8 mouse cellular contexts compared by ENCODE assay signal in genomic region chr1:105356291-105357011, GRCm38 (mm10). TPM values are rescaled to one million over a fixed set of nuclear protein-coding genes. Genes with fewer than 3 reads are reported as not detected.
A peak's percentile ranks its signal among the peaks of the same experiment; 100 is the strongest.
DNase-seq lines count a peak whose midpoint lies in the region; ATAC-seq lines count a peak whose summit lies in the region.

TSS of gene Rnf152 (minus strand) at chr1:105356710.

- H3K27ac ChIP-seq in hindbrain, embryonic 11.5 days (ENCODE audit: low read depth, low read length): 0 out of 2 replicates have a peak within 1 kb of the TSS, but pooled peaks have one; percentile 58

- H3K9ac ChIP-seq in hindbrain, embryonic 11.5 days (ENCODE audit: low read depth, low read length): peak within 1 kb of the TSS; percentile 67

- H3K27me3 ChIP-seq in hindbrain, embryonic 11.5 days (ENCODE audit: control insufficient read depth, insufficient read depth, low read length): peaks cover 2% of the 10 kb centered on the region; the same call in 1 of the 2 replicates

- H3K9me3 ChIP-seq in hindbrain, embryonic 11.5 days (ENCODE audit: control insufficient read depth, low read length): no peaks in the 10 kb centered on the region

- DNase-seq in cerebellum, adult 9-11 months: peak; percentile 90
- DNase-seq in frontal cortex, postnatal 14 days (ENCODE audit: low spot score in 2 of 2): peak; percentile 7 to 15
- peak; percentile 74 for DNase-seq in hindbrain, embryonic 11.5 days (ENCODE audit: low spot score)
- peak; percentile 13 to 16 for DNase-seq in layer of hippocampus, postnatal 36 days
- DNase-seq in lung, postnatal 25 days (ENCODE audit: low spot score): peak; percentile 23
- peak; percentile 69 for DNase-seq in retina, embryonic 14.5 days (ENCODE audit: low spot score)
- DNase-seq in yolk sac, embryonic 10.5 days (ENCODE audit: low spot score): peak; percentile 51

- ATAC-seq in activated CD4-positive, CD25-positive, alpha-beta regulatory T cell, adult 4 months: peak; percentile 47
- peak; percentile 80 for ATAC-seq in hindbrain, embryonic 11.5 days (ENCODE audit: low FRiP score)

- H3K36me3 ChIP-seq in hindbrain, embryonic 11.5 days (ENCODE audit: control insufficient read depth, insufficient read depth, low read length): no peaks in the 10 kb centered on the region

- no peaks in the 10 kb centered on the region for H3K4me1 ChIP-seq in hindbrain, embryonic 11.5 days (replicated peaks; ENCODE audit: control insufficient read depth, insufficient read depth, low read length)

- peak within 1 kb of the TSS; percentile 69 for H3K4me3 ChIP-seq in hindbrain, embryonic 11.5 days (ENCODE audit: low read depth, low read length)

- peak within 1 kb of the TSS; percentile 58 for H3K4me2 ChIP-seq in hindbrain, embryonic 11.5 days (replicated peaks; ENCODE audit: low read depth, low read length)

- under 1% methylated on average over 52 of the region's 58 CpGs for WGBS in hindbrain, embryonic 11.5 days

RNA-seq across cellular contexts. Expression of gene Rnf152, which starts in this region (rescaled TPM):
- under 1 TPM in 1 of 2 experiments, not detected in 1; 0.16 TPM for polyA plus RNA-seq in activated CD4-positive, CD25-positive, alpha-beta regulatory T cell, adult 4 months (2017; shearing (Covaris generic))
- polyA plus RNA-seq in hindbrain, embryonic 11.5 days (2014; fragmentation: Nextera tagmentation; extraction: Ambion mirVana): 2.3 and 2.5 TPM in 2 replicates
- 1 to 10 TPM; 2.7 to 3.3 TPM for total RNA-seq in layer of hippocampus, postnatal 36 days (2021)

Comparison
In these comparisons a context has a peak if more than half of its experiments do, and no peak if none do; other contexts are left out.
1. Peak in every context shown above with its lines: DNase-seq, ATAC-seq, H3K4me3 ChIP-seq and H3K27ac ChIP-seq.
2. Peak in ATAC-seq in activated CD4-positive, CD25-positive, alpha-beta regulatory T cell, adult 4 months; RNA of the gene not detected or under 1 TPM.
3. DNase-seq: peak in every context shown above with its lines; median percentile 90 in cerebellum, adult 9-11 months; 74 in hindbrain, embryonic 11.5 days; 69 in retina, embryonic 14.5 days; 51 in yolk sac, embryonic 10.5 days; 23 in lung, postnatal 25 days; 14 in layer of hippocampus, postnatal 36 days; 11 in frontal cortex, postnatal 14 days.